Mouse (Mus musculus) right cerebral cortex, postnatal 14 days (tissue): ENCODE data around the gene Gtpbp3.

Source experiments
- DNase-seq: peaks from one replicate; pipeline ENCODE4 v3.0.0; 2022

Gtpbp3 gene

GRCm38 (mm10) chr8:71535663-71536062 is 47.8 kb downstream of the Gtpbp3 start:
- DNase-seq: no peak

DNA sequence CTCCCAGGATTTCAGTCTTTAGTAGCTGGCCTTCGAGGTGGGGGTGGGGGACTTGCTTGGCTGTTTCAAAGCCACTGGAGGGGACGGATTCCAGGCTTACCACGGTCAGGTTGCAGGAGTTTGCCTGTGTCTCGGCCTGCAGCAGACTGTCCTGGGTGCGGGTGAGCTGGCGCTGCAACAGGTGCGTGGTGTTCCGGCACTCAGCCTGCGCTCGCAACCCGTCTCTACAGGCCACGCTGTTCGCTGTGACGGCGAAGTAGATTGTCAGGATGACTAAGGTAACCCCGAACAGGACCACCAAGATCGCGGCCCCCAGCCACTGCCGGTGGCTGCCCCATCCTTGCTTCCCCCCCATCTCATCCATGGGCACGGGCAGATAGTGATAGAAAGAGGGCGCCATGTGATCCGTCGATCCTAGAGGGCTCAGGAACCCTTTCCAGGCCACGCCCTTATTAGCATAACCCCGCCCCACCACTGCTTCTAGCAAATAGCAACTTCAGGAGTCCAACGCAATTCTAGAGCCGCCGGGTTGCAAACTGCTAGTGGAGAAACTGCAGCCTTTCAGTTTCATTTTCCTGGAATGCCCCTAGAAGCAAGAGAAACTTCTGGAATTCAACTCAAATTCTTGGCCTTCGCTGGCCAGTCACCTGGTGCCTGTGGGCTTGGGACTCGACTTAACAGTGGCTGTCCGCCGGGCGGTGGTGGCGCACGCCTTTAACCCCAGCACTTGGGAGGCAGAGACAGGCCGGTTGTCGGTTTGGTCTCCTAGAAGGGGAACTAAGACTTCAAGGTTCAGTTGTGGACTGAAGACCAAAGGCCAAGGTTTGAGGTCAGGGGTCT is 49.3 kb downstream of the Gtpbp3 start, which contains the start of gene Bst2:
Gene Bst2 (minus strand): TSS at position 429 of the 840 bp plus-strand sequence.
- peak; percentile 44 for DNase-seq

- peak; percentile 95 for DNase-seq
Observed at GRCm38 (mm10) chr8:71542632-71543343, 54.9 kb downstream of the Gtpbp3 start, which contains the start of gene Mvb12a. Mvb12a (plus strand) TSS chr8:71542922.

DNA sequence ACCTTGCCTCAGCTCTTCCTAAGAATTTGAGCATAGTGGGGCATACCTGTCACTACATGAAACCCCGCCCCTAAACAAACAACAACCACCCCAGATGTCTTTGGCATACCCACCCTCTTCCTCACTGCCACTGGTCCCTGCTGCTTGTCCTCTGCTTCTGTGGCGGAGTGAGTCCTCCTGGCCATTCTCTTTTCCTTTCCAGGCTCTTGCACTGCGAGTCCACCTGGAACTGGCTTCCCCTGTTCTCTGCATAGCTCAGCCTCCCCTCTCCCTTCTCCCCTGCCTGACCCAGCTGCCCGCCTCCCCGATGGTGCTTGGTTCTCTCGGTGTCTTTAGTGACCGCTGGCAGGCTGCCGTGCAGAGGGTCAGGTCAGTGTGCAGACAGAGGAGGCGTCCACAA is 55.9 kb downstream of the Gtpbp3 start:
- DNase-seq: no peak

- no peak for DNase-seq
Observed at GRCm38 (mm10) chr8:71545053-71545452, 57.1 kb downstream of the Gtpbp3 start.

DNA sequence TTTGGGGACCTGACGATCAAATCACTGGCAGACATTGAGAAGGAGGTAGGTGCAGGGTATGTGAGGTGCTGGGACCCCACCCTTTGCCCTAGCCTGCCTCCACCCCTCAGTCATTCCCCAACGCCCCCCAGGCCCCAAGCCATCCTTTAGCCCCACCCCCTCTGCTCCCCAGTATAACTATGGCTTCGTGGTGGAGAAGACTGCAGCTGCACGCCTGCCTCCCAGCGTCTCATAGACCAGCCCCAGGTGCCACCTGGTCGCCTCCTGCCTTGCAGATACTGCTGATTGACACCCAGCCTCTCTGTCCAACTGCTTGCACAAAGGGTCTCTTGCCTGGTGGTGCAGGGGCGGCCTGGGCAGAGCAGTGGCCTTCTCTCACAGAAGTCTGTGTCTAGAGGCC is 59.7 kb downstream of the Gtpbp3 start:
- DNase-seq: no peak
